Mouse (Mus musculus) megakaryocyte, embryonic 14.5 days (primary cell): ENCODE data around the gene Fgf14.

ENCODE experiments used
- FLI1 ChIP-seq: IDR thresholded peaks from 2 replicates; pipeline ENCODE4 v1.6.1; 2012; ENCODE audit warnings: low read length, inconsistent platforms, mixed read lengths
- GATA1 ChIP-seq: IDR thresholded peaks from 3 replicates; pipeline ENCODE4 v1.6.1; 2012; ENCODE audit warnings: mixed read lengths, low read length, inconsistent platforms, borderline replicate concordance

GRCm38 (mm10) chr14:124266977-124267376 is 409.9 kb downstream of the Fgf14 start:
- TF ChIP-seq GATA1 (no peak), FLI1 (no peak)
